Mouse (Mus musculus) forebrain, embryonic 13.5 days (tissue): ENCODE data around the gene Vwf. TPM values are rescaled to one million over a fixed set of nuclear protein-coding genes. Genes with fewer than 3 reads are reported as not detected.

Source experiments
- ATAC-seq: fragments of 200-750 bp; cut with Nextera tagmentation; 2 replicates; pipeline ENCODE4 v1.8.0; 2017
- H3K27ac ChIP-seq: fragments of 300-500 bp; sonication (generic); 2 replicates; pipeline ENCODE4 v1.5.1; 2015; ENCODE audit warnings: inconsistent platforms, mild to moderate bottlenecking, moderate library complexity
- H3K27me3 ChIP-seq: fragments of 300-500 bp; sonication (generic); 2 replicates; pipeline ENCODE4 v1.6.1; 2015; ENCODE audit warnings: mild to moderate bottlenecking, inconsistent platforms
- H3K36me3 ChIP-seq: fragments of 300-500 bp; sonication (generic); 2 replicates; pipeline ENCODE4 v1.6.1; 2015; ENCODE audit warnings: mild to moderate bottlenecking, inconsistent platforms; ENCODE audit not compliant: poor library complexity, severe bottlenecking
- H3K4me1 ChIP-seq: fragments of 300-500 bp; sonication (generic); 2 replicates; pipeline ENCODE4 v1.6.1; 2015; ENCODE audit warnings: inconsistent platforms
- H3K4me2 ChIP-seq: fragments of 300-500 bp; sonication (generic); 2 replicates; pipeline ENCODE4 v1.6.1; 2015; ENCODE audit warnings: inconsistent platforms, mild to moderate bottlenecking, moderate library complexity
- H3K4me3 ChIP-seq: fragments of 300-500 bp; sonication (generic); 2 replicates; pipeline ENCODE4 v1.5.1; 2015; ENCODE audit warnings: mild to moderate bottlenecking, inconsistent platforms
- H3K9ac ChIP-seq: fragments of 300-500 bp; sonication (generic); 2 replicates; pipeline ENCODE4 v1.6.1; 2015; ENCODE audit warnings: mild to moderate bottlenecking, inconsistent platforms
- H3K9me3 ChIP-seq: fragments of 300-500 bp; sonication (generic); replicated peaks from 2 replicates; pipeline ENCODE4 v1.6.1; 2016; ENCODE audit warnings: inconsistent platforms
- WGBS: fragments of 180-500 bp; shearing (Covaris S2); methylation state at CpG from one replicate; pipeline ENCODE4 v1.1.7; 2015; 5-methylcytosine and 5-hydroxymethylcytosine counted together
- polyA plus RNA-seq: library from polyadenylated mRNA; unstranded; fragments of >200 nt; fragmentation: Nextera tagmentation; extraction: Ambion mirVana; gene quantifications from 2 replicates; pipeline ENCODE4 v1.2.1, GENCODE M21; 2015

Vwf gene
- polyA plus RNA-seq, 1 experiment from 2014 or later = 7.7 TPM

DNA sequence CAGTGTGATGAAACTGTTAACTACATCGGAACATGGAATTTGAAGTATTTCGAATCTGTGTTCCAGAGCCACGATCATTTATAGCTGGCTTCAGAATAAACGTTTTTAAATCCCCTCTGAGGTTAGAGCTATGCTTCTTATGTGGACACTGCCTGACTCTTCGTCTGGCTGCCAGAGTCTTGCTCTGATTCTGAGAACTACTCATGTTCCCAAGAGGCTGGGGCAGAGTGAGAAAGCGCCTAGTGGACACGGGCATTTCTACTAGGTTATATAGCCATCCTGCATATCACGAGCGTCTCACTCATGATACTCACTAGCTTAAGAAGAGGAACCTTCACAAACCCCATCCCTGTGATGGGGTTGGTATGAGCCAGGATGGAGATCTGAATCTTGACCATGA, 30.7 kb downstream of the Vwf start:
- peaks cover 26% of the 10 kb centered on the region for H3K4me1 ChIP-seq

GRCm38 (mm10) chr6:125577882-125578646, 31.5 kb downstream of the Vwf start:
- no peaks in the 10 kb centered on the region for H3K9me3 ChIP-seq
- WGBS = 16% methylated on average over 11 of the region's 11 CpGs
- H3K4me3 ChIP-seq = no peak overlapping the region
- 0 out of 2 replicates have a peak, but pooled peaks have one; percentile 50 for ATAC-seq
- peaks cover 19% of the 10 kb centered on the region for H3K4me1 ChIP-seq
- H3K27me3 ChIP-seq = no peaks in the 10 kb centered on the region
- no peaks in the 10 kb centered on the region for H3K36me3 ChIP-seq
- no peak overlapping the region for H3K9ac ChIP-seq
- H3K27ac ChIP-seq = peak overlapping the region; percentile 31; the same call in 1 of the 2 replicates
- no peak overlapping the region for H3K4me2 ChIP-seq

More for the DNA sequence above, 30.7 kb downstream of the Vwf start:
- H3K4me3 ChIP-seq = no peak overlapping the region
- no peak overlapping the region for H3K4me2 ChIP-seq
- H3K27ac ChIP-seq = no peak overlapping the region
- H3K9ac ChIP-seq = no peak overlapping the region
- WGBS = 91% methylated on average over 9 of the region's 9 CpGs
- no peak for ATAC-seq
- no peaks in the 10 kb centered on the region for H3K36me3 ChIP-seq
- H3K9me3 ChIP-seq = no peaks in the 10 kb centered on the region
- no peaks in the 10 kb centered on the region for H3K27me3 ChIP-seq

- Histone ChIP-seq H3K27me3 (no peaks in the 10 kb centered on the region), H3K4me2 (no peak overlapping the region), H3K4me3 (no peak overlapping the region), H3K9ac (no peak overlapping the region), H3K9me3 (no peaks in the 10 kb centered on the region), H3K4me1 (peaks cover 13% of the 10 kb centered on the region), H3K27ac (peak overlapping the region; percentile 31; the same call in 1 of the 2 replicates), H3K36me3 (no peaks in the 10 kb centered on the region)
- ATAC-seq = no peak
- WGBS = 52% methylated on average over 7 of the region's 7 CpGs
Observed at GRCm38 (mm10) chr6:125578647-125579011, 32.1 kb downstream of the Vwf start.

DNA sequence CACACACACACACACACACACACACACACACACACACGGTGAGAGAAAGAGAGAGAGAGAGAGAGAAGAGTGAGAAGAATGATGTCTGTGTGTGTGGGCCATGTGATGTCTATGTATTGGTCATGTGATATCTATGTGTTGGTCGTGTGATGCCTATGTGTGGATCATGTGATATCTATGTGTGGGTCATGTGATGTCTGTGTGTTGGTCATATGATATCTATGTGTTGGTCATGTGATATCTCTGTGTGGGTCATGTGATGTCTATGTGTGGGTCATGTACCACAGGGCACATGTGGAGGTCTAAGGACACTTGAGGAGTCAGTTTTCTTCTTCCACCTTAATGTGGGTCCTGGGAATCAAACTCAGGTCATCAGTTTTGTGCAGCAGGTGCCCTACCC, 33.3 kb downstream of the Vwf start:
- 94% methylated on average over 2 of the region's 2 CpGs for WGBS
- no peak for ATAC-seq
- no peaks in the 10 kb centered on the region for H3K9me3 ChIP-seq
- peaks cover 10% of the 10 kb centered on the region for H3K4me1 ChIP-seq
- no peak overlapping the region for H3K4me2 ChIP-seq
- H3K9ac ChIP-seq = no peak overlapping the region
- H3K4me3 ChIP-seq = no peak overlapping the region
- H3K27ac ChIP-seq = no peak overlapping the region
- no peaks in the 10 kb centered on the region for H3K27me3 ChIP-seq
- H3K36me3 ChIP-seq = no peaks in the 10 kb centered on the region

DNA sequence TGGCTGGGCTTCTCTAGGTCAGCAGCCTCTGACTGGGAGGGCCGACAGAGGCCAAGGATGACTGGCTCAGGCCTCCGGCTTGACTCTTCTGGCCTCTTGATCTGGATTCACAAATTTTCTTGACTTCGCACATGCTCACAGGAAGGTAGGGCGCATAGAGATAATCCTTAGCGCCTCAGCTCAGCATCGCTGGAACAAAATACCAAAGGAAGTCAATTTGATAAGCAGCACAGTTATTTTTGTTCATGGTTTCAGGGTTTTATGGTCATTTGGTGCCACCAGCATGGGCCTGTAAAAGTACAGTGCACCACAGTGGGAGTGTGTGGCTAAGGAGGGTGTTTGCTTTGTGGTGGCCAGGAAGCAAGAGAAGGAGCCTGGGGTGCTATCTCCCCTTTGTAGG, 37.1 kb downstream of the Vwf start:
- 95% methylated on average over 6 of the region's 6 CpGs for WGBS
- ATAC-seq = no peak
- Histone ChIP-seq H3K27ac (no peak overlapping the region), H3K4me3 (no peak overlapping the region), H3K36me3 (no peaks in the 10 kb centered on the region), H3K9ac (no peak overlapping the region), H3K4me2 (no peak overlapping the region), H3K4me1 (peaks cover 3% of the 10 kb centered on the region; the same call in 1 of the 2 replicates), H3K9me3 (no peaks in the 10 kb centered on the region), H3K27me3 (no peaks in the 10 kb centered on the region)

DNA sequence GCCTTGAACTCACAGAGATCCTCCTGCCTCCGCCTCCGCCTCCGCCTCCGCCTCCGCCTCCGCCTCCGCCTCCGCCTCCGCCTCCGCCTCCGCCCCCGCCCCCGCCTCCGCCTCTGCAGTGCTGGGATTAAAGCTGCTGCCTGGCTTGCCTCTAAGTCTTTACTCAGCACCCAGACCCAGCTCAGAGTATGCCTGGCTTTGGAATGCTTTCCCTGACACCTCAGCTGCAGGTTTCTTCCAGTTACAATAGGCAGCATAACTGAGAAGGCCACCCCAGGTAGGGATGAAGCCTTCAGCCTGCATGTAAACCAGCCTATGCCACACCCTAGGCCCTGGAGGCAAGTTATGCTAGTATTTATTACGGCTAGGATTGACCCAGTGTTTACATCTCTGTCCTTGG, 37.7 kb downstream of the Vwf start:
- ATAC-seq = no peak
- no peaks in the 10 kb centered on the region for H3K4me1 ChIP-seq
- H3K36me3 ChIP-seq = no peaks in the 10 kb centered on the region
- no peaks in the 10 kb centered on the region for H3K9me3 ChIP-seq
- H3K27ac ChIP-seq = no peak overlapping the region
- H3K4me3 ChIP-seq = no peak overlapping the region
- H3K9ac ChIP-seq = no peak overlapping the region
- 96% methylated on average over 15 of the region's 15 CpGs for WGBS
- H3K27me3 ChIP-seq = no peaks in the 10 kb centered on the region
- no peak overlapping the region for H3K4me2 ChIP-seq

DNA sequence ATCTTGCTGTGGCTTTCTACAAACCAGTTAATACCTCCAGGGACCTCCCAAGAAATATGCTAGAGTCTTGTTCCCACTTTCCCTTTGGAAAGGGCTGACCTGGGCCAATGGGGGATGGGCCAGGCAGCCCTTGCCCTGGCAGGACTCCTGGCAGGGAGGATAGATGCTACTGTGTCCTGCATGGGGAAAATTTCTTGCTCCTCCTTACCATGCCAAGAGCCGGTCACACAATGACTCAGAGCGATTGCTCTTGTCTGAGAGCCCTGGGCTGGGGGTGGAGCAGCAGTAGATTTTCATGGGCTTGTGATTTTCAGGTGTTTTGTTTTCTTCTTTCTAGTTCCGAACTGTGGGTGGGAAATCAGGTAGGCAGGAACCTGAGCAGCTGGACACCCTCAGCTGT, 39.0 kb downstream of the Vwf start:
- H3K36me3 ChIP-seq = no peaks in the 10 kb centered on the region
- no peak for ATAC-seq
- WGBS = 61% methylated on average over 3 of the region's 3 CpGs
- H3K27me3 ChIP-seq = no peaks in the 10 kb centered on the region
- no peaks in the 10 kb centered on the region for H3K9me3 ChIP-seq
- H3K4me2 ChIP-seq = no peak overlapping the region
- no peak overlapping the region for H3K27ac ChIP-seq
- no peaks in the 10 kb centered on the region for H3K4me1 ChIP-seq
- H3K4me3 ChIP-seq = no peak overlapping the region
- H3K9ac ChIP-seq = no peak overlapping the region

DNA sequence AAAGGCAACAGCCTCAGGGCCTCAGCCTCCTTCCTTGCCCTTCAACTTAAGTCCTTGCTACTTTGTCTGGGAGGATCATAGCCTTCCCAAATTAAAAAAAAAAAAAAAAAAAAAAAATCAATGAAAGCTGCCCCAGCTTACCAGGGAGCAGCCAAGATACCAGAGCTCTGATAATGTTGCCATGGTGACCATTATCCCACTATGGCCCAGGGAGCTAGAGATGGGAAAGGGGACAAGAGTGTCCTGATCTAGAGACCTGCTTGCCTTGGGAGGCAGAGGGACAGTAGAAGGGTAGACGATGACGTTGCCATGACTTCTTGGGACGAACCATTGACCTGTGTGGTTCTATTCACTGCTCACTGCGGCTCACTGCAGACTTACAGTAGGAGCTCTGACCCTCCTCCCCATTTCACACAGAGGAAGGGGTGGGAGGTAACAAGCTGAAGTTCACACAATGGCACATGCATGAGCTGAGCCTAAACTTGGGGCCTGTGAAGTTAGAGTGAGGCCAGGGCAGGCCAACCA, 39.5 kb downstream of the Vwf start:
- Histone ChIP-seq H3K9me3 (no peaks in the 10 kb centered on the region), H3K36me3 (no peaks in the 10 kb centered on the region), H3K27ac (no peak overlapping the region), H3K4me1 (no peaks in the 10 kb centered on the region), H3K4me2 (no peak overlapping the region), H3K9ac (no peak overlapping the region), H3K4me3 (no peak overlapping the region), H3K27me3 (no peaks in the 10 kb centered on the region)
- no peak for ATAC-seq
- 90% methylated on average over 4 of the region's 4 CpGs for WGBS

DNA sequence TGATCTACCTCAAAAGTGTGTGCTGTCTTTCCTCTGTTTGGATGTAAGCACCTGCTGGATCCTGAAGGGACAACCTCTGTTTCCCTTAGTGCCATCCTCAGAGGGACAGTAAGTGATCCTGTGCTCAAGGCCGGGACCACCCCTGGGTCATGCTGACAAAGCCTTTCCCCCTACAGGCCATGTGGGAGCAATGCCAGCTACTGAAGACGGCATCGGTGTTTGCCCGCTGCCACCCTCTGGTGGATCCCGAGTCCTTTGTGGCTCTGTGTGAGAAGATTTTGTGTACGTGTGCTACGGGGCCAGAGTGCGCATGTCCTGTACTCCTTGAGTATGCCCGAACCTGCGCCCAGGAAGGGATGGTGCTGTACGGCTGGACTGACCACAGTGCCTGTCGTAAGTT, 41.7 kb downstream of the Vwf start:
- Histone ChIP-seq H3K27me3 (no peaks in the 10 kb centered on the region), H3K27ac (no peak overlapping the region), H3K4me3 (no peak overlapping the region), H3K4me1 (no peaks in the 10 kb centered on the region), H3K4me2 (no peak overlapping the region), H3K9me3 (no peaks in the 10 kb centered on the region), H3K9ac (no peak overlapping the region), H3K36me3 (no peaks in the 10 kb centered on the region)
- ATAC-seq = no peak
- 92% methylated on average over 12 of the region's 12 CpGs for WGBS

GRCm38 (mm10) chr6:125589075-125589474, 42.5 kb downstream of the Vwf start:
- WGBS = 83% methylated on average over 8 of the region's 8 CpGs
- no peaks in the 10 kb centered on the region for H3K27me3 ChIP-seq
- no peak overlapping the region for H3K9ac ChIP-seq
- H3K4me1 ChIP-seq = no peaks in the 10 kb centered on the region
- H3K9me3 ChIP-seq = no peaks in the 10 kb centered on the region
- no peak overlapping the region for H3K4me2 ChIP-seq
- ATAC-seq = no peak
- no peak overlapping the region for H3K4me3 ChIP-seq
- H3K27ac ChIP-seq = no peak overlapping the region
- H3K36me3 ChIP-seq = no peaks in the 10 kb centered on the region

DNA sequence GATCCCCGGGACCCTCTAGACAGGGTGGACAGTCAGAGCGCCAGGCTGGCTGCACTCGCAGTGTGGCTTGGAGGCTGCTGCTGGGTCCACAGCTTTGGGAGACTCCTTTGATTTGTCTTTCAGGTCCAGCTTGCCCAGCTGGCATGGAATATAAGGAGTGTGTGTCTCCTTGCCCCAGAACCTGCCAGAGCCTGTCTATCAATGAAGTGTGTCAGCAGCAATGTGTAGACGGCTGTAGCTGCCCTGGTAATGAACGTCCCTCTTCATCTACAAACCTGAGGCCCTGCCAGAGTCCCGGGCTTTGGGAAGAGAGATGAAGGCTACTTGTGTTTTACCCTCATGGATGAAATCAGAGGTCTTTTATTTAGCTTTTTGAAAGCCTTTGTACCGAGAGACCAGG, 43.5 kb downstream of the Vwf start:
- no peaks in the 10 kb centered on the region for H3K4me1 ChIP-seq

DNA sequence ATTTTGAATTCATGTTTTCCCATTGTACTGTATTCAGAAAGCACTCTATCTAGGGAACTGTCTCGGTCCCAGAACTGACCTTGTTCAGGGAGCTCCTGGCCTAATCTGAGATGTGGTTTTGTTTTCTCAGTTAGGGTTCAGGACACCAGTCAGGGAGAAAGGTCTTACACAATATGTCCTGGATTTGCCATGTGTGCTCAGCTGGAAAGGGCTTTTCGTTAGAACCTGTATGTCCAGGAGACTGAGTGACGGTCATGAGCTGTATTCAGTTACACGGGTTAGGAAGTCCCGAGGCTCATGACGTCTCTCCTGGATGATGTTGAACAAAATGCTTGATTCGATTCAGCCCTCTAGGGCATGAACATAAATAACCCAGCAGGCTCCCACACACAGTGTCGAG, 43.9 kb downstream of the Vwf start:
- Histone ChIP-seq H3K36me3 (no peaks in the 10 kb centered on the region), H3K27ac (no peak overlapping the region), H3K9me3 (no peaks in the 10 kb centered on the region), H3K4me1 (no peaks in the 10 kb centered on the region), H3K9ac (no peak overlapping the region), H3K4me2 (no peak overlapping the region), H3K27me3 (no peaks in the 10 kb centered on the region), H3K4me3 (no peak overlapping the region)
- no peak for ATAC-seq
- 74% methylated on average over 8 of the region's 8 CpGs for WGBS

More for the DNA sequence above, 43.5 kb downstream of the Vwf start:
- no peaks in the 10 kb centered on the region for H3K27me3 ChIP-seq
- H3K9ac ChIP-seq = no peak overlapping the region
- H3K9me3 ChIP-seq = no peaks in the 10 kb centered on the region
- H3K36me3 ChIP-seq = no peaks in the 10 kb centered on the region
- H3K4me2 ChIP-seq = no peak overlapping the region
- H3K27ac ChIP-seq = no peak overlapping the region
- 74% methylated on average over 7 of the region's 7 CpGs for WGBS
- H3K4me3 ChIP-seq = no peak overlapping the region
- ATAC-seq = no peak
